Mouse (Mus musculus): ENCODE data around the gene Slc2a4. TPM values are rescaled to one million over a fixed set of nuclear protein-coding genes. Genes with fewer than 3 reads are reported as not detected.

Gene Slc2a4
- polyA plus RNA-seq, 1 experiment from 2014 or later = 19.0 TPM

GRCm38 (mm10) chr11:69970775-69971174 lies 22.8 kb upstream of the Slc2a4 start:
- Histone ChIP-seq H3K9me3 (ENCODE audit: low read depth, low read length) (no peaks in the 10 kb centered on the region), H3K4me1 (ENCODE audit: insufficient read depth) (no peaks in the 10 kb centered on the region), H3K4me3 (ENCODE audit: low read depth, low read length) (no peak overlapping the region), H3K9ac (no peak overlapping the region), H3K27me3 (ENCODE audit: insufficient read depth, low read length) (peaks cover 19% of the 10 kb centered on the region), H3K4me2 (no peak overlapping the region), H3K36me3 (ENCODE audit: insufficient read depth) (peaks cover 69% of the 10 kb centered on the region), H3K27ac (ENCODE audit: low read depth) (no peak overlapping the region)
- 68% methylated on average over 3 of the region's 3 CpGs for WGBS
- no peak for ATAC-seq (ENCODE audit: insufficient read depth)
- DNase-seq = no peak
- TF ChIP-seq CTCF (IDR thresholded peaks at IDR 0.05; ENCODE audit: low read depth) = no peak

- Histone ChIP-seq H3K4me3 (ENCODE audit: low read depth, low read length) (no peak overlapping the region), H3K27ac (ENCODE audit: low read depth) (no peak overlapping the region), H3K4me1 (ENCODE audit: insufficient read depth) (no peaks in the 10 kb centered on the region), H3K4me2 (no peak overlapping the region), H3K9me3 (ENCODE audit: low read depth, low read length) (no peaks in the 10 kb centered on the region), H3K27me3 (ENCODE audit: insufficient read depth, low read length) (peaks cover 23% of the 10 kb centered on the region), H3K36me3 (ENCODE audit: insufficient read depth) (peaks cover 65% of the 10 kb centered on the region), H3K9ac (no peak overlapping the region)
- ATAC-seq (ENCODE audit: insufficient read depth) (no peak), DNase-seq (no peak)
- TF ChIP-seq CTCF (IDR thresholded peaks at IDR 0.05; ENCODE audit: low read depth) = no peak
- WGBS = 75% methylated on average over 6 of the region's 6 CpGs
Measured at GRCm38 (mm10) chr11:69970222-69970621, 22.2 kb upstream of the Slc2a4 start.

GRCm38 (mm10) chr11:69968793-69969192 lies 20.8 kb upstream of the Slc2a4 start:
- DNase-seq = no peak
- 72% methylated on average over 4 of the region's 4 CpGs for WGBS
- TF ChIP-seq CTCF (IDR thresholded peaks at IDR 0.05; ENCODE audit: low read depth) = no peak
- Histone ChIP-seq H3K36me3 (ENCODE audit: insufficient read depth) (peaks cover 51% of the 10 kb centered on the region), H3K4me1 (ENCODE audit: insufficient read depth) (no peaks in the 10 kb centered on the region), H3K27ac (ENCODE audit: low read depth) (no peak overlapping the region), H3K4me3 (ENCODE audit: low read depth, low read length) (no peak overlapping the region), H3K27me3 (ENCODE audit: insufficient read depth, low read length) (peaks cover 38% of the 10 kb centered on the region), H3K4me2 (no peak overlapping the region), H3K9ac (no peak overlapping the region), H3K9me3 (ENCODE audit: low read depth, low read length) (no peaks in the 10 kb centered on the region)
- no peak for ATAC-seq (ENCODE audit: insufficient read depth)

- H3K36me3 ChIP-seq (ENCODE audit: insufficient read depth) = peaks cover 32% of the 10 kb centered on the region
- DNase-seq (no peak), ATAC-seq (ENCODE audit: insufficient read depth) (no peak)
- no peaks in the 10 kb centered on the region for H3K9me3 ChIP-seq (ENCODE audit: low read depth, low read length)
- no peaks in the 10 kb centered on the region for H3K4me1 ChIP-seq (ENCODE audit: insufficient read depth)
- H3K27me3 ChIP-seq (ENCODE audit: insufficient read depth, low read length) = peaks cover 39% of the 10 kb centered on the region
- peak overlapping the region; percentile 61 for H3K9ac ChIP-seq
- H3K27ac ChIP-seq (ENCODE audit: low read depth) = peak overlapping the region; percentile 88
- H3K4me2 ChIP-seq = peak overlapping the region; percentile 70
- 32% methylated on average over 17 of the region's 17 CpGs for WGBS
- TF ChIP-seq CTCF (IDR thresholded peaks at IDR 0.05; ENCODE audit: low read depth) = 0 out of 2 replicates have a peak, but pooled peaks have one; percentile 3
- H3K4me3 ChIP-seq (ENCODE audit: low read depth, low read length) = peak overlapping the region; percentile 48
Measured at GRCm38 (mm10) chr11:69966860-69967517, 19.0 kb upstream of the Slc2a4 start.

- H3K27me3 ChIP-seq (ENCODE audit: insufficient read depth, low read length) = peaks cover 39% of the 10 kb centered on the region
- ATAC-seq (ENCODE audit: insufficient read depth) (peak; percentile 78), DNase-seq (peak; percentile 64)
- no peak for TF ChIP-seq CTCF (IDR thresholded peaks at IDR 0.05; ENCODE audit: low read depth)
- H3K4me3 ChIP-seq (ENCODE audit: low read depth, low read length) = peak overlapping the region; percentile 48
- H3K9me3 ChIP-seq (ENCODE audit: low read depth, low read length) = no peaks in the 10 kb centered on the region
- H3K27ac ChIP-seq (ENCODE audit: low read depth) = peak overlapping the region; percentile 88
- H3K9ac ChIP-seq = peak overlapping the region; percentile 61
- H3K4me2 ChIP-seq = peak overlapping the region; percentile 70
- H3K4me1 ChIP-seq (ENCODE audit: insufficient read depth) = no peaks in the 10 kb centered on the region
- peaks cover 27% of the 10 kb centered on the region for H3K36me3 ChIP-seq (ENCODE audit: insufficient read depth)
- 1% methylated on average over 58 of the region's 59 CpGs for WGBS
Measured at GRCm38 (mm10) chr11:69966006-69966859, 18.2 kb upstream of the Slc2a4 start.

GRCm38 (mm10) chr11:69965271-69966005 lies 17.4 kb upstream of the Slc2a4 start:
- Histone ChIP-seq H3K4me1 (ENCODE audit: insufficient read depth) (no peaks in the 10 kb centered on the region), H3K36me3 (ENCODE audit: insufficient read depth) (peaks cover 25% of the 10 kb centered on the region), H3K9me3 (ENCODE audit: low read depth, low read length) (no peaks in the 10 kb centered on the region), H3K9ac (peak overlapping the region; percentile 61), H3K4me2 (peak overlapping the region; percentile 70), H3K27ac (ENCODE audit: low read depth) (peak overlapping the region; percentile 88), H3K4me3 (ENCODE audit: low read depth, low read length) (peak overlapping the region; percentile 48), H3K27me3 (ENCODE audit: insufficient read depth, low read length) (peaks cover 39% of the 10 kb centered on the region)
- 2% methylated on average over 49 of the region's 49 CpGs for WGBS
- no peak for TF ChIP-seq CTCF (IDR thresholded peaks at IDR 0.05; ENCODE audit: low read depth)
- DNase-seq = peak; percentile 83
- ATAC-seq (ENCODE audit: insufficient read depth) = peak; percentile 45

Measured in lung, embryonic 14.5 days (tissue).